Mouse (Mus musculus): ENCODE measurements around the gene Sptbn4. TPM values are rescaled to one million over a fixed set of nuclear protein-coding genes. Genes with fewer than 3 reads are reported as not detected.

Gene Sptbn4
- polyA plus RNA-seq, 2 experiments, result 0.06 TPM

DNA sequence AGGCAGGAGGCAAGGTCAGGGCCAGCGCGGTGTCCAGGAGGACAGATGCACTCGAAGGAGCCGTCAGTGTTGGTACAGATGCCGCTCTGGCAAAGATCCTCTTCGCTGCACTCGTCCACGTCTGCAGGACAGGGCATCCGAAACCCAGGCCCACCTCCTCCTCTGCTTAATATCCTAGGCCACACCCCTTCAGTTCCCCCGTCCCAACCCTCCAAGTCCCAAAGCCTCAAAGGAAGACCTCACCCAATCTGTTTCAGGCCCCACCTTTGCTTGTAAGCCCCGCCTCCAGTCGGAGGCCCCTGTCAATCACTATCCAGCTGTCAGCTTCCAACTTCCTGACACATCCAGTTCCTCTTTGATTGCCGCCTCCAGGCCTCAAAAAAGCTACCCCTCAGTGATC is 125.2 kb downstream of the Sptbn4 start:
- H3K4me2 ChIP-seq (ENCODE audit: low read depth), result no peak overlapping the region
- ATAC-seq (ENCODE audit: insufficient read depth) (no peak), DNase-seq (ENCODE audit: low read depth in 3 of 3, low spot score in 3 of 3) (no peak)
- TF ChIP-seq EP300 (IDR thresholded peaks at IDR 0.05; ENCODE audit: low read depth) (no peak), CTCF (IDR thresholded peaks at IDR 0.05; ENCODE audit: low read depth) (no peak)
- peaks cover 32% of the 10 kb centered on the region for H3K27me3 ChIP-seq (ENCODE audit: control insufficient read depth, insufficient read depth, low read length)
- 19% methylated on average over 13 of the region's 13 CpGs for WGBS (ENCODE audit: insufficient replicate concordance)
- H3K27ac ChIP-seq, result no peak overlapping the region
- H3K9ac ChIP-seq (replicated peaks), result no peak overlapping the region
- no peaks in the 10 kb centered on the region for H3K36me3 ChIP-seq (replicated peaks; ENCODE audit: control insufficient read depth, insufficient read depth, low read depth)
- H3K4me1 ChIP-seq (replicated peaks; ENCODE audit: control insufficient read depth in 2 of 2, insufficient read depth in 2 of 2, low read length in 1 of 2), result no peaks in the 10 kb centered on the region
- no peak overlapping the region for H3K4me3 ChIP-seq (ENCODE audit: insufficient read depth in 1 of 2, low read depth in 2 of 2, low read length in 2 of 2)
- no peaks in the 10 kb centered on the region for H3K9me3 ChIP-seq (ENCODE audit: control insufficient read depth, low read length)

- H3K4me3 ChIP-seq (ENCODE audit: insufficient read depth in 1 of 2, low read depth in 2 of 2, low read length in 2 of 2), result no peak overlapping the region
- H3K9ac ChIP-seq (replicated peaks), result no peak overlapping the region
- H3K4me2 ChIP-seq (ENCODE audit: low read depth), result no peak overlapping the region
- H3K36me3 ChIP-seq (replicated peaks; ENCODE audit: control insufficient read depth, insufficient read depth, low read depth), result no peaks in the 10 kb centered on the region
- peaks cover 4% of the 10 kb centered on the region; the same call in 1 of the 2 replicates for H3K27me3 ChIP-seq (ENCODE audit: control insufficient read depth, insufficient read depth, low read length)
- no peak overlapping the region for H3K27ac ChIP-seq
- H3K9me3 ChIP-seq (ENCODE audit: control insufficient read depth, low read length), result no peaks in the 10 kb centered on the region
- H3K4me1 ChIP-seq (replicated peaks; ENCODE audit: control insufficient read depth in 2 of 2, insufficient read depth in 2 of 2, low read length in 1 of 2), result no peaks in the 10 kb centered on the region
- WGBS (ENCODE audit: insufficient replicate concordance), result 75% methylated on average over 22 of the region's 22 CpGs
- no peak for DNase-seq (ENCODE audit: low read depth in 3 of 3, low spot score in 3 of 3)
- TF ChIP-seq CTCF (IDR thresholded peaks at IDR 0.05; ENCODE audit: low read depth), result no peak
- no peak for TF ChIP-seq EP300 (IDR thresholded peaks at IDR 0.05; ENCODE audit: low read depth)
- ATAC-seq (ENCODE audit: insufficient read depth), result no peak
These were observed 128.1 kb downstream of the Sptbn4 start for GRCm38 (mm10) chr7:27319411-27319810.

GRCm38 (mm10) chr7:27315958-27316357 is 131.5 kb downstream of the Sptbn4 start:
- no peak for ATAC-seq (ENCODE audit: insufficient read depth)
- Histone ChIP-seq H3K4me2 (ENCODE audit: low read depth) (no peak overlapping the region), H3K27me3 (ENCODE audit: control insufficient read depth, insufficient read depth, low read length) (no peaks in the 10 kb centered on the region), H3K36me3 (replicated peaks; ENCODE audit: control insufficient read depth, insufficient read depth, low read depth) (no peaks in the 10 kb centered on the region), H3K4me1 (replicated peaks; ENCODE audit: control insufficient read depth in 2 of 2, insufficient read depth in 2 of 2, low read length in 1 of 2) (no peaks in the 10 kb centered on the region), H3K27ac (no peak overlapping the region), H3K9me3 (ENCODE audit: control insufficient read depth, low read length) (peaks cover 2% of the 10 kb centered on the region; the same call in 1 of the 2 replicates), H3K4me3 (ENCODE audit: insufficient read depth in 1 of 2, low read depth in 2 of 2, low read length in 2 of 2) (no peak overlapping the region), H3K9ac (replicated peaks) (no peak overlapping the region)
- WGBS (ENCODE audit: insufficient replicate concordance), result 52% methylated on average over 7 of the region's 7 CpGs
- no peak for TF ChIP-seq EP300 (IDR thresholded peaks at IDR 0.05; ENCODE audit: low read depth)
- TF ChIP-seq CTCF (IDR thresholded peaks at IDR 0.05; ENCODE audit: low read depth), result no peak
- DNase-seq (ENCODE audit: low read depth in 3 of 3, low spot score in 3 of 3), result no peak

GRCm38 (mm10) chr7:27314393-27314792 is 133.1 kb downstream of the Sptbn4 start:
- Histone ChIP-seq H3K9ac (replicated peaks) (no peak overlapping the region), H3K27ac (no peak overlapping the region), H3K4me2 (ENCODE audit: low read depth) (no peak overlapping the region), H3K36me3 (replicated peaks; ENCODE audit: control insufficient read depth, insufficient read depth, low read depth) (no peaks in the 10 kb centered on the region), H3K27me3 (ENCODE audit: control insufficient read depth, insufficient read depth, low read length) (peaks cover 9% of the 10 kb centered on the region), H3K9me3 (ENCODE audit: control insufficient read depth, low read length) (peaks cover 2% of the 10 kb centered on the region; the same call in 1 of the 2 replicates), H3K4me1 (replicated peaks; ENCODE audit: control insufficient read depth in 2 of 2, insufficient read depth in 2 of 2, low read length in 1 of 2) (no peaks in the 10 kb centered on the region), H3K4me3 (ENCODE audit: insufficient read depth in 1 of 2, low read depth in 2 of 2, low read length in 2 of 2) (no peak overlapping the region)
- WGBS (ENCODE audit: insufficient replicate concordance), result 75% methylated on average over 3 of the region's 3 CpGs
- DNase-seq (ENCODE audit: low read depth in 3 of 3, low spot score in 3 of 3) (no peak), ATAC-seq (ENCODE audit: insufficient read depth) (no peak)
- TF ChIP-seq EP300 (IDR thresholded peaks at IDR 0.05; ENCODE audit: low read depth) (no peak), CTCF (IDR thresholded peaks at IDR 0.05; ENCODE audit: low read depth) (peak; percentile 63)

DNA sequence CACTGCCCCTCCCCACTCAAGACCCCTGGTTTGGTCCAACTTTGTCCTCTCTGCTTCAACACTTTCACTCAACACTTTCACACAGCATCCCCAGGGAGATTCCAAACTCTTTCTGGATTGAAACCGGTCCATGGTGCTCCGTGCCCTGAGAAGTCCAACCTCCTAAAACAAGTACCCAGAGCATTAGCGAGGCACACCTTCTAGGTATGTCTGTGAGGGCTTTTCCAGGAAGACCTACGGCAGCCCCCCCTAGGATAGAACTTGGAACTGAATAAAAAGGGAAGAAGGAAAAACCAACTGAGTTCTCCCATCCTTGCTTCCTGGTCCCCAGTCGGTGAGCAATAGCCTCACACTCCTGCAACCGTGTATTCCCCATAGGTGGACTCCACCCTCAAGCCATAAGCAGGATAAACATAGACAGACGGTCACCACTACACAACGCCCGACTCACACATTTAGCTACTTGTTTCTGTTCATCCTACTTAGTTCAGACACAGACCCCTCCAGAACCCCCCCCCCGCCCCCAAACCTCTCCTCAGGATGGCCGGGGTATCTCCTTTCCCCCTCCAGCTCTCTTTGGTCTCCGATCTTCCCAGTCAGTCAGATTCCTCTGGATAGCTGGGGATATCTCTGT is 135.7 kb downstream of the Sptbn4 start:
- Histone ChIP-seq H3K4me3 (ENCODE audit: insufficient read depth in 1 of 2, low read depth in 2 of 2, low read length in 2 of 2) (no peak overlapping the region), H3K36me3 (replicated peaks; ENCODE audit: control insufficient read depth, insufficient read depth, low read depth) (no peaks in the 10 kb centered on the region), H3K27me3 (ENCODE audit: control insufficient read depth, insufficient read depth, low read length) (peaks cover 15% of the 10 kb centered on the region), H3K4me1 (replicated peaks; ENCODE audit: control insufficient read depth in 2 of 2, insufficient read depth in 2 of 2, low read length in 1 of 2) (no peaks in the 10 kb centered on the region), H3K9ac (replicated peaks) (no peak overlapping the region), H3K27ac (no peak overlapping the region), H3K9me3 (ENCODE audit: control insufficient read depth, low read length) (peaks cover 2% of the 10 kb centered on the region; the same call in 1 of the 2 replicates), H3K4me2 (ENCODE audit: low read depth) (no peak overlapping the region)
- no peak for ATAC-seq (ENCODE audit: insufficient read depth)
- DNase-seq (ENCODE audit: low read depth in 3 of 3, low spot score in 3 of 3), result no peak
- TF ChIP-seq CTCF (IDR thresholded peaks at IDR 0.05; ENCODE audit: low read depth), result no peak
- TF ChIP-seq EP300 (IDR thresholded peaks at IDR 0.05; ENCODE audit: low read depth), result no peak
- 65% methylated on average over 12 of the region's 12 CpGs for WGBS (ENCODE audit: insufficient replicate concordance)
